Mouse (Mus musculus): ENCODE data around the gene Obscn.

Gene Obscn

DNA sequence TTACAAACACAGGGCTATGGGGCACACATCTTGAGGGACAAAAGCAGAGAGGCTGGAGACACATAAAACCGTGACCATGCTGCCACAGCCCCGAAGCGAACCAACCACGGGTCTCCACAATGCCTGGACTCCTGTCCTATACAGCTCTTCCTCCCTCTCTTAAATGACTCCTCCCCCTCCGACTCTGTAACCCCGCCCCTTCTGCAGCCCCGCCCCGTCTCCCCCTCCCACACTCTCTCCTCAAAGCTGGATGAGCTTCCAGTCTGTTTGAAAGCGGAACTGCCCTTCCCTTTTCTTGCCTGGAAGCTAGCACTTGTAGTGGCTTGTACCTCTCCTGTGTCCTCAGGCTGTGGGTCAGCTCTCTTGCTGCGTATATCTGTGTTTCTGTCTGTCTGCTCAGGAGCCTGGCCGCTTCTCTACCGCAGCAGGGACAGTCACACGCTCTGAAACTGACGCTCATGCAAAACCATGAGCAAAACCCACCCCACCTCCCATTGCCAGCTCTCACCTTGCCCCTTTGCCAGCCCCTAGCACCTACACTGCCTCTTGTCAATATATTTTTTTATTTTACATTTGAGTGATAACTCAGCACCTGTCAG is 5.7 kb upstream of the Obscn start:
- DNase-seq (ENCODE audit: low read depth, low spot score) = peak; percentile 80

DNA sequence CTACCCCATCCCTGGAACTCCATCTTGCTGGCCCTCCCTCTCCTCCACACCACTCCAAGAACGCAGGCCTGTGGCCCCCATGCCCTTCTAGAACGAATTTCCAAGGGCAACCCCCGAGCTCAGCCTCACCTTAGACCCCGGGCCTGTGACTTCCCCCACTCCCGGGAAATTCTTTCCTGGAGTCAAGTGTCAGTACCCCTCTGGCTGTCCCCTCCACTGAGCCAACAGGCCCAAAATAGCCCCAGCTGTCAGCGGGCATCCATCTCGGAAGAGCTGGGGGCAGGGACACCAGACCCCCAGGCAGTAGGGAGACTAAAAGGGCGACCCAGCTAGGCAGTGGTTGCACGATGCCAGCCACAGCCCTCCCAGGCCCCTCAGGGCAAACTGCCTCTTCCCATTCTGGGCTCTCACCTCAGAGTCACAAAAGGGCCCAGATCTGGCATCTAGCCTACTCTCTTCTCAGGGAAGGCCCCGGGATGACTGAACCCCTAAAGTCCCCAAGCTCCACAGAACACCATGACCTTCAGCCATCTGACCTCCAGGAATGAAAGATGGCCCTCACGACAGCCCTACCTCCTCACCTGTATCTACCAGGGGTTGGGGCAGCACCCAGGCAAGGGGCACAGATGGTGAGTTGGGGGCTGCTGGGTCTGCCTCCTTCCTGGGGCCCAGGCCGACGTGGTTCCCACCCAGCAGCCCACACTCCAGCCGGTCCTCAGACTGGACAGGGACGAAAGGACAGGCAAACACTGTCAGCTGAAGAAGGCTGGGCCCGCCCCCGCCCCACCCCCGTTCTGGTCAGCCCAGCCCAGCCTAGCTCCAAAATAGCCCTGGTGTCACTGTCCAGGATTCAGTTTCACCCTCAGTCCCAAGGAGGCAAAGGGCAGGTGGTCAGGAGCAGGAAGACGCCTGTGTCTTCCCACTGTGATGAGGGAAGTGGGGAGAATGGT is 2.6 kb upstream of the Obscn start:
- DNase-seq (ENCODE audit: low read depth, low spot score) = no peak

DNA sequence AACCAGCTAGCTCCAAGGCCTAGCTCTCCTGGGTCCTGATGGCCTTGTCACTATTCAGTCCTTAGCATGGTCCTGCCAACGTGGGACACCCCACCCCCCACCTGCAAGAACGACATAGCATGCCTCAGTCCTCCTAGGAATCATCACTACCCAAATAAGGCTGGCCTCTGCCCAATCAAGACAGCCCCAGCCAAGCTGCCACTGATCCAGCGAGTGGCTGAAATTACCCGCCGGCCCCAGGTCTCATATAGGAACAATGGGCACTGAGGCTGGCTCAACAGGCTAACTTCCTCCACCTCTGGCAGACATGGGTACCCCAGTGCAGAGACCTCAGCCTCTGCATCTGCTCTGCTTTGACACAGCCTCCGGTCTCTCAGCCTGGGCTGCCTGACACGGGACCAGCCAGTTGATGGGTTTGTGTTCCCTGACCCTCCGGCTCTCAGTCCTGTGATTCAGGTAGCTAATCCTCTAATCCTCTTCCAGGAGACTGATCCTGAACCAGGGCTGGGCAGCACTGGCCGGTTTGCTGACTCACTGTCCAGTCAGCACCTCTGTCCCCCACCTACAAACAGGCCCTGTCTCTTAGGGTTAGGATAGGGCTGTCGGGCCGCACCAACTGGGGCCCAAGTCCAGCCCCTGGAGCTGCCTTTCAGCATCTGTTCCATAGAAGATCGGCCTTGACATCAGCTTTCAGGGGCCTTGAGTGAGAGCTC is 948 bp upstream of the Obscn start:
- no peak for DNase-seq (ENCODE audit: low read depth, low spot score)

DNA sequence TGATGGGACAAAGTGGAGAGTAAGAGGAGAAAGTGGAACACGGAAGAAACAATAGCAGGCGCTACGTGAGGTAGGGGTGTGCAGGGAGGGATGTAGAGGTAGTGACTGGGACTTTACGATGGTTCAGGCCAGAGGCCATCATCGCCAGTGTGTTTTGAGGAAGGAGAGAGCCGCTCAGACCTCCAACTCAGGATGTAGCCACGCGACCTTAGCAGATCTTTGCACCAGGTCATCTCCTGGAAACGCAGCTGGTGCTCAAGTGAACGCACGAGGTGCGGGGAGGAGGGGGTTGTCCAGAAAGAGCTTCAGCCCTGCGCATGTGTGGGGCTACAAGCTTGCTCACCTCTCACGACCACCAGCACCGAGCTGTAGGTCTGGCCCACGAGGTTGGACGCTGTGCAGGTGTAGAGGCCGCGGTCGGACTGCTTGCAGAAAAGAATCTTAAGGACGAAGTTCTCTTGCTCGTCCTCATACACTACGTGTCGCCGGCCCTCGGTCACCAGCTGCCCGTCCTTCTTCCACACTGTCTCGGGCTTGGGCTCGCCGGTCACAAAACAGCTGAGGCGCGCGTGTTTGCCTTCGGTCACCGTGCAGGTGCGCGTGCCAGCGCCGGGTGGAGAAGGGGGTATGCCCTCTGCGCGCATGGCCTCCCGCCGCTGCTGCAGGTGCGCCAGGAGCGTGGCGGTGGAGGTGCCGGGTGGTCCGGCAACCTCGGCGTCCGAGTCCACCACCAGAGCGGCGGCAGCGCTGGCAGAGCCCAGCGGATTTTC is 966 bp downstream of the Obscn start:
- peak; percentile 44 for DNase-seq (ENCODE audit: low read depth, low spot score)

DNA sequence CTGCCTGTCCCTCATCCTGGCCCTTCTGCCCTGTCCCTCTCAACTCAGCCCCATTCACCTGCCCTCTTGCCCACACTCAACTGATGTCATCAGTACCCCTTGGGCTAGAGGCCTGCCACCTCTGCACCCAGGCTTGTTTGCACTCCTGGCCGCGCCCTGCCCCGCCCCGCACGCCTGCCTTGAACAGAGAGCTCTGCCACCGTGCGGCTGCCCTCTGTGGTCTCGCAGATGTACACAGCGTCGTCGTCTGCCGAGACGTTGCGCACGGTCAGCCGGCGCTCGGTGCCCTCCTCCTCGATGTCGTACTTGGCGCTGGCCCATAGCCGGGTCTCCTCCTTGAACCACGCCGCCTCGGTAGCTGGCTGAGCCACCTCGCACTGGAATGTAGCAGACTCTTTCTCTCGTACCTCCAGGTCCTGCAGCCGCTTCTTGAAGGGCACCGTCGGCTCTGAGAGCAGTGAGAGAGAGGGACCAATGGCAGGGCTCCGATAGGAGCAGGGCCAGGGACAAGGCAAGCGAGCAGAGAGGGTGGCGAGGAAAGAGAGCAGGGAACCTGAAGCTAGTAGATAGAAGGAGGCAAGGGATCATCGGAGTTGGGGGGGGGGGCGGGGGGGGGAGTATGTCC is 1.7 kb downstream of the Obscn start:
- peak; percentile 49 for DNase-seq (ENCODE audit: low read depth, low spot score)

DNA sequence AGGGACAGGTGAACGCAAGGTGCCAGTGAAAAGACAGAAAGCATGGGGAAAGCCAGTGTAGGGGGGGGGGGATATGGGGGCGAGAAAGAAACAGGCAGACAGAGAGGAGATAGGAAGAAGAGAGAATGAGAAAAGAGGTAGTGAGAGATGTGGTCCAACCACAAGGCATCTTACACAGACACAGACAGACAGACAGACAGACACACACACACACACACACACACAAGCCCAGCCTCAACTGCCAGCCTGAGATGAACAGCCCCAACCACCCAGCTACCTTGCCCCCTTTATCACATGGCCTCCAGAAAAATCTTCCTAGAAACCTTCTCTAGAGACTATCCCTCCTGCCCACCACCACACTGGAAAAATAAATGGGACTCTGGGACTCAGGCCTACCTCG is 4.1 kb downstream of the Obscn start:
- no peak for DNase-seq (ENCODE audit: low read depth, low spot score)

DNA sequence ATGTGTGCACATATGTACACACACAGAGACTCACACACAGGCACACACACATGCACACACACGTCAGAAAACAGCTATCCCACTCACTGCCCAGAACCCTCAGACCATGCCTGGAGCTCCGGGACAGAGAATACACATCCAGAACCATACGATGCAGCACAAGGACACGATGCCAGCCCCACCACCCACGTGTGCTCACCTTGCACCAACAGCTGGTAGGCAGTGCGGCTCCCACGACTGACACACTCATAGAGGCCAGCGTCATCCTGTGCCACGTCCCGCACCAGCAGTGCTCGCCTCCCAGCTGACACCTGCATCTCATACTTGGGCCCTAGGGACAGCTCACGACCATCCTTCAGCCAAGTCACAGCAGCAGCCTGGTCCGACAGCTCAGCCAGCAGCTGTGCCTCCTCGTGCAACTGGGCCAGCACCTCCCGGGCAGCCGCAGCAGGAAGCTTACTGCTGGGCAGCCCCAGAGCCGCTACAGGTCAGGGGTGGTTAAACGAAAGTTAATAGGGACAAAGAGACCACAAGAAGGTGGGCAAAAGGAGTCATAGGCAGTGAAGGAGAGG is 4.8 kb downstream of the Obscn start:
- no peak for DNase-seq (ENCODE audit: low read depth, low spot score)

DNA sequence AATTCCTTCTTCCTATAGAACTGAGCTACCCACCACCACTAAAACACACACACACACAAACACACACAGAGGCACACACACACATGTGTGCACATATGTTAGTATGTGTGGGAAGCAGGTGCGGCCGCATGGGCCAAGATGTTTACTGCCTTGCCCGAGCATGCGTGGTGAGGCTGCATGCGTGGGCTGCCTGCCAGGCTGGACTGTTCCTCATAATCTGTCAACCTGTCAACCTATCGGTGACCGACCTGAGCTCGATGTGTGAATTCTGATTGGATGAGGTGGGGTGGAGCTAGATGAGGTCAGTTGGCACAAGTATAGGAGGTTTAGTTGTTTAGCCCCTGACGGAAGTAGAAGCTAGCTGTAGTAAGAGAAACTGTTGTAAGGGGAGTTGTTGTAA is 5.4 kb downstream of the Obscn start:
- no peak for DNase-seq (ENCODE audit: low read depth, low spot score)

DNA sequence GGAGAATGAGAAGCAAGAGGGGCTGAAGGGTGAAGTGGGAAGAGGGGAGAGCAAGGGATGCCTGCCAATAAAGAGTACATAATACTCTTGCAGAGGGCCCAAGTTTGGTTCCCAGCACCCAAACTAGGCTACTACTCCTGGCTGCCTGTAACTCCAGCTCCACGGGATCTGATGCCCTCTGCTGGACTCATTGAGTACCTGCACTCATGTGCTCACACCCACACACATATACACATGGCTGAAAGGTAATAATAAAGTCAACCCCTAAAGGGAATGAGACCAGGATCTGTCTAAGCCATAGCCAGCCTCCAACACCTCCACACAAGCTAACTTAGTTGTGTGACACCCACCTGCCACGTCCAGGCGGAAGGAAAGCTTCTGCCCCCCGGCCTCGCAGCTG is 30.3 kb downstream of the Obscn start:
- DNase-seq (ENCODE audit: low read depth, low spot score) = peak; percentile 57

DNA sequence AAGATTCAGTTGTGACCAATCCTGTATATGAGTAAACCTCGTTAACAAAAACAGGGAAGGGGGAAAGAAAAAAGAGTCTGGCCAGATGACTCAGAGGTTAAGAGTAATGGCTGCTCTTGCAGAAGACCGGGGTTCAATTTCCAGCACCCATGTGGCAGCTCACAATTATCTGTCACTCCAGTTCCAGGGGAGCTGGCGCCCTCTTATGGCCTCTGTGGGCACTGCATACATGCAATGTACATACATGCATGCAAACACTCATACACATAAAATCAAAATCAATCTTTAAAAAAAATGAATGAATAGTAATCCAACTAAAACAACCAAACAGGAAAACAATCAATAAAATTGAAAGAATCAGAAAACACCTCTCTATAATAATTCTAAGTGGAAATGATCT is 33.9 kb downstream of the Obscn start:
- DNase-seq (ENCODE audit: low read depth, low spot score) = peak; percentile 62

DNA sequence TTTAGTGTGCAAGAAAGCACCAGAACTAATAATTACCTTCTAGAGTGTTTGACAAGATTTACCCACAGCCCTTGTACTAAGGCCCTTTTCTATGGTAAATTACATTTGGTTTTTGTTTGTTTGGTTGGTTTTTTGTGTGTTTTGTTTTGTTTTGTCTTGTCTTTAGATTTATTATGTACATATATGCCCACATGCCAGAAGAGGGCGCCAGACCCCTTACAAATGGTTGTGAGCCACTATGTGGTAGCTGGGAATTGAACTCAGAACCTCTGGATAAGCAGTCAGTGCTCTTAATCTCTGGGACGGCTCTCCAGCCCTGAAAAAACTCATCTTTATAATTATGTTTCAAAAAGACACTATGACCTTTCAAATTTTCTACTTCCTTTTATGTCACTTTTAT is 37.9 kb downstream of the Obscn start:
- DNase-seq (ENCODE audit: low read depth, low spot score) = peak; percentile 84

DNA sequence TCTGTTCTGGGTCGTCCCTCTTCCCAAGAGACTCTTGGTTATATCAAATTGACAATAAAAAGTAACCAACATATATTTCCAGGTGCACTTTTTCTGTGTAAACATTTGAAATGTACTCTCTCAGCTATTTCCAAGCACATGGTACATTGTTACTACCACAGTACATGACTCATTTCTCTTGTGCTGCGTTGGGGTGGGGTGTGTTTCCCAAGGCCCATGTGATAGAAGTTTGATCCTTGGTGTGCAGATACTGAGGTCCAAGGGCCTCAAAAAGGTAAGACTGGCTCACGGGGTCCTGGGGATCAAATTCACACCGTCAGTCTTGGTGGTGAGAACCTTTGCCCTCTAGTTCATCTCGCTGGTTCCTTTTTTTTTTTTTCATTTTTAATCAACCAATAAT is 38.4 kb downstream of the Obscn start:
- no peak for DNase-seq (ENCODE audit: low read depth, low spot score)

DNA sequence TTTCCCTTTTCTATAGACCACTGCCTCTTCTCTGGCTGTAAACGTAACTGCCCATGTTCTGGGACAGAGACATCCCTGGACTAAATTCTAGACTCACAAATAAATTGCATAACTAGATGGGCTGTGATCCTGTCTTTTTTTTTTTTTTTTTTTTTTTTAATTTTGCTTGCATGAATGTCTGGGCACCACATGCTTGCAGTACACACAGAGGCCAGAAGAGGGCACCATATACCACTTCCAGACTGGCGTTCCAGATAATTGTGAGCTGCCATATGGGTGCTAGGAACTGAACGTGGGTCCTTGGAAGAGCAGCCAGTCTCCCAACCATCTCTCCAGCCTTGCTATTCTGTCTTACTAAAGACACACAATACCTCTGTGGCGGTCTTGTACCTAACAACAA is 42.0 kb downstream of the Obscn start:
- peak; percentile 78 for DNase-seq (ENCODE audit: low read depth, low spot score)

DNA sequence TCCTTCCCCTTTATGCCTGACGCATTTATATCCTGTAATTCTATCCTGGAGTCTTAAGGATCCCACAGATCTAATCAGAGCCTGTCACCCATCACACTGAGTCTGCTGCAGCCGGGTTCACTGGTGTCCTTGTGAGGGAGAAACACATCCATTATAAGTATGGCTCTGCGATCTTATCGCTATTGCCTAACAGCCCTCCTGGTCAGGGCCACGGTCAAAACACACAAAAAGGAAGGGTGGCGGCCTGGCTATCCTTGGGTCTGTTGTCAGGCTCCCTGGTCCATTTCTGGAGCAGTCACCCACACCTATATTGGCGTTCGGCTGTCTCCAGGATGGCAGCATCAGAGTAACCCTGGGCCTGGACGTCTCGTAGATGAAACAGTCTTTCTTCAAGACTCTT is 48.6 kb downstream of the Obscn start:
- DNase-seq (ENCODE audit: low read depth, low spot score) = no peak

DNA sequence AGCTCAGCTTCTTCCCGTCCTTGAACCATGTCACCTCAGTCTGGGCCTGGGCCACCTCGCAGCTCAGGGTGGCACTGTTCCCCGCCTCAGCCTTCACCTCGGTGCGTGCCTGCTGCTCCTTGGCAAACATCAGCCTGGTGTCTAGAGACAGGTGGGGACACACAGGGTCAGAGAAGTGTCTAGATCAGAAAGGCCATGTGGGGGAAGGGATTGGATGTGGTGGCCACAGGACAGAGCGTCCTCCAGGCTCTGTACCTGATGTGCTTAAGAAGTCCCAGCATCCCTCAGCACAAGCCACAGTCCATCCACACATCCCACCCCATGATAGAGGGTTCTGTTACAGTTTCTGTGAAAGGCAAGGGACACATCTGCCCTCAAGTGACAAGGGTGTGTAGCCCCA is 51.0 kb downstream of the Obscn start:
- DNase-seq (ENCODE audit: low read depth, low spot score) = no peak

DNA sequence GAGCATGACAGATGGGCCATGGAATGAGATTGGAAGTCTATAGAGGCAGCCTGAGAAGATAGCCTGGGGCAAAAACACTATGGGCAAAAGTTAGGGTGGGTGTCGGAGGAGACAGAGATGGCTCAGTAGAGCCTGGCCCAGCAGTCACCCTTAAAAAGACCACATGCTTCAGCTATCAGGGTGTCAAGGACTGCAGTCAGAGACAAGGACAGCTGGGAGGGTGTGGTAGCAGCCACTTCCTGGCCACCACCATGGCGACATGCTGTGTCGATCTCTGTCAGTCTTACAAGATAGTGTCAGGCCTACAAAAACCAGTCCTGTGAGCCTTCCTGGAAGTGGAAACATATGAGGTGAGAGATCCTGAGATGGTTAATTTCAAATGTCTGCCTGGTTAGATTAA is 53.1 kb downstream of the Obscn start:
- no peak for DNase-seq (ENCODE audit: low read depth, low spot score)

DNA sequence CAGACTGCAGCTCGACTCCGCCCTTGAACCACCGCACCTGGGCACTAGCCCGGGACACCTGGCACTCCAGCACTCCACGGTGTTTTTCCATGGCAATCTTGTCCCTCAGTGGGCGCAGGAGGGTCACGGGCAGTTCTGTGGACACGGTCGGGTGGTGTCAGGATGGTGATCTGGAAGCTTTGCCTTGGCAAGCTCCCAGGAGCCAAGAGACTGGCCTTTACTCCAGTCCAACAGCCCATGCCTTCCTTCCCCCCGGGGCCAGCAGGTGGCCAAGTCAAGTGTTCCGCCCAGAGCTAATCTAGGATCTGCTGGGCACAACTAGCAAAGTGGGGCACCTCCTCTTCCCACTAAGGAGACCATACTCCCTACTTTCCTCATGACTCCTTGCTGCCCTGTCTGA is 57.9 kb downstream of the Obscn start:
- DNase-seq (ENCODE audit: low read depth, low spot score) = no peak

DNA sequence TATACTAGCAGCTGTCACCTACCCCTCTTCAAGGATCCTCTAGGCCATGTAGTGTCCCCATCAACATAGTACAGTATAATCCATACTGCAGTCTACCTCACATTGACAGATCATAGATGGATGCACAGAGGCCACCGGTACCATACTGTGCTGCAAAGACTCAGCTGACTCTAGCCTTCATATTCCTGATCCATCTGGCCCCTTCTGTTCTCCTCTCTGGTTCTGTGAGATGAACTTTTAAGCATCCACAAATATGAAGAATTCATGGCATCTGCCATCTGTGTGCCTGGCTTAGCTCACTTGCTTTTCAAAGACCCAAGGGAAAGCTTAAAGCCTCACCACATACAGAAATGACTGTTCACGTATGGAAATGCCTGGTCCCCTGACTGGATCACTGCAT is 65.9 kb downstream of the Obscn start:
- no peak for DNase-seq (ENCODE audit: low read depth, low spot score)

DNA sequence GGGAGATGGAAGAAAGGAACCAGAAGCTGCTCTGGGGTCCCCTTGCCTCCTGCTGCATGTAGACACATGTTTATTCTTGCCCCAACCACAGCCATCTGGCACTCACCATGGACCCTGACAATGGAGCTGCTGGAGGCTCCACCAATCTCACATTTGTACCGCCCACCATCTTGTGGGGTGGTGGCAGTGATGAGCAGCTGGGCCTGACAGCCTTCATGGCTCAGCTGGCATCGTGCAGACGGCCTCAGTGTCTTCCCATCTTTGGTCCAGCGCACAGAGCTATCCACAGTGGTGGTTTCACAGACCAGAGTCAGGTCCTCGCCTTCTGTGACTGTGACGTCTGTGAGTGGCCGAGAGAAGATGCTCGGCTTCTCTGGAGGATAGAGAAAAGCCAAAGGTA is 67.3 kb downstream of the Obscn start:
- DNase-seq (ENCODE audit: low read depth, low spot score) = no peak

DNA sequence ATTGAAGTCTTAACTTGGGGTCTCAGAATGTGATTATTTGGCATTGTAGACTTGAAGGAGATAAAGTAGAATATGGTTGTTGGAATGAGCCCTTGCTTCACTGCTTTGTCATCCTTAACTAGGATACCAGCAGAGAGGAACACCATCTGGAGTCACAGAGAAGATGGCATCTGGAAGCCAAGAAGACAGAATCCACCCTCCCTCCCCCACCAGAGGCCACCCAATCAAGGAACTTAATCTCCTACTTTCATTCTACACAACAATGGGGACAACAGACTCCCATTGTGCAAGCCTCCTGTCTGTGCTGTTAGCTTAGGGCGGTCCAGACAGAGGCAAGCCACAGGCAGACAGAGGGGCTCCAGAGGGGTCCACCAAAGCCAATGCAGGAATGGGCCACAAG is 67.8 kb downstream of the Obscn start:
- no peak for DNase-seq (ENCODE audit: low read depth, low spot score)

DNA sequence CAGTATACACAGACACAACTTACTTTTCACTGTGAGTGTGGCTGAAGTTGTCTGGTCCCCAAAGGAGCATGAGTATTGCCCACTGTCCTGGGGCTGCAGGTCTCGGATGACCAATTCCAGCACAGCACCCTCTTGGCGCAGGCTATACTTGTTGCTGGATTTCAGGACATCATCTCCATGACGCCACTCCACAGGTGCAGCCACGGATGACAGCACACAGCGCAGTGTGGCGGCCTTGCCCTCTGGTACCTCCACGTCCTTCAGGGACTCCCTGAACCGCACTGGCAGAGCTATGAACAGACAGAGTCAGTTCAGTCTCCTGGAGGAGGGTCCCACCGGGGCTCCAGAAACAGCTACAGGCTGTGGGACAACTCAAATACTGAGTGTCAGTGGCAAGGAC is 68.3 kb downstream of the Obscn start:
- DNase-seq (ENCODE audit: low read depth, low spot score) = no peak

Data from ZHBTc4 (cell line).